In the genomic region with DNA sequence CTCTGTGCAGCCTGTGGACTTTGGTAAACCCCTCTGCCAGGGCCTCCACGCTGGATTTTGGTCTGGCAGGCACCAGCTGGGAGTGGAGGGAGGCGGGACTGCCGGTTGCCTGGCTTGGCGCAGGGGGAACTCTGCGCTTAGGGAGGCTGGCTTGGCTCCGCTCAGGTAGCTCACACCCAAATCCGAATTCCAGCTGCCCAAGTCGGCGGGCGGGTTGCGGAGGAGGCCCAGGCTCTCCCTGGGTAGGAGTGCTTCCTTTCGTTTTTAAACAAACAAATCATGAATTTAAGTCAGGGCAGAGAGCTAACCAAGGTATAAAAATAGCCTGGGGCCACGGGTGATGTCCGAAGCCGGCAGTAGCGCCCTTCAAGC, we compare ENCODE assay signal across 8 mouse cellular contexts. TPM values are rescaled to one million over a fixed set of nuclear protein-coding genes. Genes with fewer than 3 reads are reported as not detected.
DNase-seq lines count a peak whose midpoint lies in the region; ATAC-seq and TF ChIP-seq lines count a peak whose summit lies in the region.

Gene Rxra, plus strand, starts transcription at position 335 of the 372 bp plus-strand sequence.

- intact Hi-C loops in left cerebral cortex, adult 2 months (cut with DNase I), result loop anchor here (5.0 kb wide), 1 partner anchor 124 kb away; no protein-coding TSS in a partner anchor
- intact Hi-C loops in heart, adult 2 months (cut with DNase I), result loop anchor here (2.0 to 5.0 kb wide), 5 partner anchors 59 to 124 kb away; no protein-coding TSS in a partner anchor

- peak within 1 kb of the TSS; percentile 95 for H3K9ac ChIP-seq in heart, adult 2 months (ENCODE audit: low read depth, low read length)
- H3K9ac ChIP-seq in liver, embryonic 16.5 days (ENCODE audit: low read depth, low read length), result peak within 1 kb of the TSS; percentile 65
- peak within 1 kb of the TSS; percentile 84 for H3K9ac ChIP-seq in neural tube, embryonic 14.5 days (replicated peaks; ENCODE audit: low read depth, low read length)

- peak within 1 kb of the TSS; percentile 86 for H3K4me2 ChIP-seq in liver, embryonic 16.5 days (ENCODE audit: low read depth, low read length)
- peak within 1 kb of the TSS; percentile 98 for H3K4me2 ChIP-seq in neural tube, embryonic 14.5 days (ENCODE audit: low read depth, low read length)

- peaks cover 23% of the 10 kb centered on the region for H3K4me1 ChIP-seq in heart, adult 2 months (ENCODE audit: control insufficient read depth, insufficient read depth, low read length)
- peaks cover 40% of the 10 kb centered on the region for H3K4me1 ChIP-seq in liver, embryonic 16.5 days (ENCODE audit: control insufficient read depth, low read depth, low read length)
- peaks cover 50% of the 10 kb centered on the region for H3K4me1 ChIP-seq in neural tube, embryonic 14.5 days (ENCODE audit: control insufficient read depth, insufficient read depth, low read length)

- peak within 1 kb of the TSS; percentile 75 for H3K27ac ChIP-seq in left cerebral cortex, adult 2 months
- peak within 1 kb of the TSS; percentile 95 for H3K27ac ChIP-seq in heart, adult 2 months
- H3K27ac ChIP-seq in liver, embryonic 16.5 days (ENCODE audit: low read length), result peak within 1 kb of the TSS; percentile 87
- peak within 1 kb of the TSS; percentile 73 for H3K27ac ChIP-seq in neural tube, embryonic 14.5 days (ENCODE audit: low read depth, low read length)

- peak within 1 kb of the TSS; percentile 58 for H3K4me3 ChIP-seq in left cerebral cortex, adult 2 months
- peak within 1 kb of the TSS; percentile 92 for H3K4me3 ChIP-seq in heart, adult 2 months
- peak within 1 kb of the TSS; percentile 74 for H3K4me3 ChIP-seq in liver, embryonic 16.5 days (ENCODE audit: low read depth, low read length)
- H3K4me3 ChIP-seq in neural tube, embryonic 14.5 days (ENCODE audit: low read depth, low read length), result peak within 1 kb of the TSS; percentile 76

- 0 out of 2 replicates have a peak, but pooled peaks have one; percentile 36 for TF ChIP-seq POLR2A in heart, adult 2 months (IDR thresholded peaks at IDR 0.05; ENCODE audit: insufficient read depth, low read depth, low read length)

- no peaks in the 10 kb centered on the region for H3K36me3 ChIP-seq in heart, adult 2 months (ENCODE audit: control insufficient read depth, insufficient read depth, low read length)
- no peaks in the 10 kb centered on the region for H3K36me3 ChIP-seq in liver, embryonic 16.5 days (ENCODE audit: control insufficient read depth, insufficient read depth)
- no peaks in the 10 kb centered on the region for H3K36me3 ChIP-seq in neural tube, embryonic 14.5 days (ENCODE audit: control insufficient read depth, insufficient read depth, low read length)

- H3K79me2 ChIP-seq in heart, adult 2 months (replicated peaks; ENCODE audit: control insufficient read depth, insufficient read depth, low read length), result peaks cover 3% of the 10 kb centered on the region

- TF ChIP-seq CTCF in left cerebral cortex, adult 2 months (IDR thresholded peaks at IDR 0.05), result no peak
- no peak for TF ChIP-seq CTCF in heart, adult 2 months (IDR thresholded peaks at IDR 0.05)

- no peaks in the 10 kb centered on the region for H3K27me3 ChIP-seq in heart, adult 2 months (ENCODE audit: control insufficient read depth, insufficient read depth, low read length)
- peaks cover 8% of the 10 kb centered on the region; the same call in 1 of the 2 replicates for H3K27me3 ChIP-seq in liver, embryonic 16.5 days (ENCODE audit: control insufficient read depth, insufficient read depth, low read depth, low read length)
- H3K27me3 ChIP-seq in neural tube, embryonic 14.5 days (ENCODE audit: control insufficient read depth, insufficient read depth, low read length), result peaks cover 3% of the 10 kb centered on the region; the same call in 1 of the 2 replicates

- no peaks in the 10 kb centered on the region for H3K9me3 ChIP-seq in liver, embryonic 16.5 days (replicated peaks; ENCODE audit: control insufficient read depth, low read length)
- H3K9me3 ChIP-seq in neural tube, embryonic 14.5 days (ENCODE audit: control insufficient read depth, low read length), result no peaks in the 10 kb centered on the region

- under 1% methylated on average over 16 of the region's 16 CpGs for WGBS in heart, adult 2 months
- 16% methylated on average over 16 of the region's 16 CpGs for WGBS in liver, embryonic 16.5 days (ENCODE audit: insufficient replicate concordance)
- WGBS in neural tube, embryonic 14.5 days, result 5% methylated on average over 16 of the region's 16 CpGs

- peak in 1 of 2 experiments; percentile 46 for DNase-seq in left cerebral cortex, adult 2 months (ENCODE audit: extremely low spot score in 1 of 2, low spot score in 2 of 2)
- DNase-seq in left cerebral cortex, adult 11 months (ENCODE audit: low spot score), result no peak
- DNase-seq in embryo, embryonic 10.5 days (ENCODE audit: low spot score), result peak; percentile 64
- peak; percentile 78 to 82 for DNase-seq in heart, adult 2 months
- peak; percentile 91 for DNase-seq in kidney, adult 9 months
- DNase-seq in T-cell, adult 2 months (ENCODE audit: low spot score), result no peak

- no peak for TF ChIP-seq EP300 in heart, adult 2 months (IDR thresholded peaks at IDR 0.05; ENCODE audit: insufficient read depth, low read depth, low read length)

- peak; percentile 25; the same call in 1 of the 2 replicates for ATAC-seq in liver, embryonic 16.5 days (ENCODE audit: low read depth)
- ATAC-seq in neural tube, embryonic 14.5 days (ENCODE audit: low read depth), result no peak

RNA-seq across cellular contexts. Expression of gene Rxra, which starts in this region (rescaled TPM):
- total RNA-seq in left cerebral cortex, adult 2 months (2021), result 10 to 100 TPM; 24.4 to 25.4 TPM
- total RNA-seq in heart, adult 2 months (2021), result 10 to 100 TPM; 45.1 to 52.0 TPM
- polyA plus RNA-seq in heart, adult 2 months (2012; rRNA removed), result 42.7 and 52.6 TPM in 2 replicates
- polyA plus RNA-seq in liver, embryonic 16.5 days (2015; fragmentation: Nextera tagmentation; extraction: Ambion mirVana), result 4.9 and 5.5 TPM in 2 replicates
- 1.6 and 2.7 TPM in 2 replicates for polyA plus RNA-seq in neural tube, embryonic 14.5 days (2014; fragmentation: Nextera tagmentation; extraction: Ambion mirVana)

Comparison
In these comparisons a context has a peak if more than half of its experiments do, and no peak if none do; other contexts are left out.
1. DNase-seq: peak in embryo, embryonic 10.5 days (single experiment), heart, adult 2 months (2 of 2) and kidney, adult 9 months (single experiment); none in left cerebral cortex, adult 11 months (single experiment) and T-cell, adult 2 months (single experiment).
2. Peak in every context shown above with its lines, with median percentiles within 50 percentile points of each other: H3K27ac ChIP-seq, H3K4me3 ChIP-seq and H3K9ac ChIP-seq.